Mouse (Mus musculus) stomach, postnatal 0 days (tissue): ENCODE data around the gene Rad51b.

Experiments
- CTCF ChIP-seq: IDR thresholded peaks from 2 replicates; pipeline ENCODE4 v1.5.1; 2016; ENCODE audit warnings: antibody characterized with exemption, low read depth, mild to moderate bottlenecking, moderate library complexity
- EP300 ChIP-seq: optimal IDR thresholded peaks from 2 replicates; pipeline ENCODE3; 2016; ENCODE audit warnings: antibody characterized with exemption

DNA sequence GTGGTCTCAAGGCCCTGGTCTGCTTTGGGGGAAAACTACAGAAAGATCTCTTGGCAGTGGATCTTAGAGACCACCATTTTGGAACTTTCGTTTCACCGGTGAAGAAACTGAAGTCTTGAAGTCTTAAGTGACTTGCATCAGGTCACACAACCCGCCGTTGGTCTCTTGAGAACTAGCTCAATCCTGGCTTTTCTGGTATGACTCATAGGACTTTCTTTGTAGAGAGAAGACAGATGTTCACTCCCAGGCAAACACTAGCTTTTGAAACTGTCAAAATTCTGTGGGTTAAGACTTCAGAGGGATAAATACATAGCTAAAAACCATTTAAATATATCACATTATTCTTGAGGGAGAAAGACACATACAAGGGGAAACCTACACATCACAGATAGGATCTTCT lies 195.1 kb downstream of the Rad51b start:
- no peak for TF ChIP-seq EP300
- TF ChIP-seq CTCF = no peak
